Mouse (Mus musculus): ENCODE results near the gene Med15.

Gene Med15

GRCm38 (mm10) chr16:17647566-17648340 lies 84.9 kb downstream of the Med15 start:
- no peak for DNase-seq (ENCODE audit: low read depth)

DNA sequence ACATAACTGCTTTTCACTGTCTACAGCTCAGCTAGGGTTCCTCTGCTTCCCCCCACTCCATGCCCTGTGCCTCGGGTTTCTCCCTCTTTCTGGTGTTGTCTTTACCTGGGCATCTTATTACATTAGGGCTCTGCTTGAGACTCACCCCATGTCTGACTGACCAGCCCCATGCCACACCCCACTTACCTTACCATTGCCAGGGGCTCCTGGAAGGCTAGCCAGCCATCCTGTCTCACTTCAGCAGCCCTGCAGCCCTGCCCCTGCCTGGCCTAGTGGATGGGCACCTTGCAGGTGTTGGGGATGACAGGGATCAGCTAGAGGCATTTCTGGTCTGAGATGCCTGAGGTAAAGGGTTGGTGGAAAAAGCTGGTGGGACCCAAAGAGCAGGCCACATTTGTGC lies 85.5 kb downstream of the Med15 start:
- no peak for DNase-seq (ENCODE audit: low read depth)

DNA sequence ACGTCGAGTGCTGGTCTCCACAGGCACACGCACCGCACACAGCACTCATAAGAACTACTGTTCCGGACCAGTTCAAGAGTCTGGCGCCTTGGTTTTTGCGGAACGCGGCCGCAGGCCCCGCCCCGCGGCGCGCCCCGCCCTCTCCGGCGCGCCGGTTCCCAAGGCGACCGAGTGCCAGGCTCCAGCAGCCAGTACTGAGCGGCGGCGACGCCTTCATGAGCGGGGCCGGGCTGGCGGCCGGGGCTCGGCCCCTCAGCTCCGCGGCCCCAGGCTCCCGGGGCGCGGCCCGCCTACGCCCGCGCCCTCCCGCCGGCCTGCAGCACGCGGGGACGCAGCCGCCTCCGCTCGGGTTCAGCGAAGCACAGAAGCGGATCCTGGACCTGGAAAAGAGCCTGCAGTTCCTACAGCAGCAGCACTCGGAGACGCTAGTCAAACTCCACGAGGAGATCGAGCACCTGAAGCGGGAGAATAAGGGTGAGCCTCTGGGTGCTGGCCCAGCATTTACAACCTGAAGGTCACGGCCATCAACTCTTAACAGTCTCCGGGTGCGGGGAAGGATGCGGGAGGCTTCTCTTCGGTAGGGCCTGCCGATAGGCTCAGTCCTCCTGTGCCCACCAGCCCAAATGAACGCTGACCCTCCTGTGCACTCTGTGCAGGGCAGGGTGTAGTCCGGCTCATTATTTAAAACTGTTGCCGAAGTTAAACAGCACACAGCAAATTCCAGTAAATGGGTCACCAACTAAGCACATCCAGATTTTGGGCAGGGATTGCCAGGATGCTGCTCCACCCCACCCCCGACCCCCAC lies 86.2 kb downstream of the Med15 start, which contains the start of gene Ccdc74a:
Gene Ccdc74a, plus strand, starts transcription at position 161 of the 805 bp plus-strand sequence.
- DNase-seq (ENCODE audit: low read depth) = peak; percentile 86

DNA sequence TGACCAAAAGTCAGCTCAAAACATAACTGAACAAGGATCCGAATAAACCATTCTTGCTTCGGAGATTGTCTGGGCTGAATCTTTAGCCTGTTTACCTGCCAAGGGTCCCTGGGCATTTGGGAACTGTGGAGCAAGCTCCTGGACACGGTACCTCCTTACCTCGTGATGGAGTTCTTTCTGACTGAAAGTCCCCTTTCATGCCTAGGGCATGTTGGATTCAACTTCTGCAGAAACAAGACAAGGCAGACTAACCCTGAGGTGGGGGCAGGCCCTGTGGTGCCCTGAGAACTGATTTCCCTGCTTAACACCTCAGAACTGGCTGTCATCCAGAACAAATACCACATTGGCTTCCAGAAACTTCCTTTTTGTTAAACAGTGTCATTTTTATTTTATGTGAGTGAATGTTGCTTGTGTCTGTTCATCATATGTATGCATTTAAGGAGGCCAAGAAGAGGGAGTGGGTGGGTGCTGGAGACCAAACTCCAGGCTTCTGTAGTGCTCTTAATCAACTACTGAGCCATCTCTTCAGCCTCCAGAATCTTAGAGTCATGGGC lies 89.2 kb downstream of the Med15 start:
- no peak for DNase-seq (ENCODE audit: low read depth)

- DNase-seq (ENCODE audit: low read depth) = no peak
These were observed 90.4 kb downstream of the Med15 start for GRCm38 (mm10) chr16:17642311-17642710.

GRCm38 (mm10) chr16:17641301-17641700 lies 91.4 kb downstream of the Med15 start:
- DNase-seq (ENCODE audit: low read depth) = no peak

- DNase-seq (ENCODE audit: low read depth) = no peak
These were observed 92.0 kb downstream of the Med15 start for GRCm38 (mm10) chr16:17640706-17641105.

- DNase-seq (ENCODE audit: low read depth) = no peak
These were observed 92.7 kb downstream of the Med15 start for GRCm38 (mm10) chr16:17639951-17640350.

DNA sequence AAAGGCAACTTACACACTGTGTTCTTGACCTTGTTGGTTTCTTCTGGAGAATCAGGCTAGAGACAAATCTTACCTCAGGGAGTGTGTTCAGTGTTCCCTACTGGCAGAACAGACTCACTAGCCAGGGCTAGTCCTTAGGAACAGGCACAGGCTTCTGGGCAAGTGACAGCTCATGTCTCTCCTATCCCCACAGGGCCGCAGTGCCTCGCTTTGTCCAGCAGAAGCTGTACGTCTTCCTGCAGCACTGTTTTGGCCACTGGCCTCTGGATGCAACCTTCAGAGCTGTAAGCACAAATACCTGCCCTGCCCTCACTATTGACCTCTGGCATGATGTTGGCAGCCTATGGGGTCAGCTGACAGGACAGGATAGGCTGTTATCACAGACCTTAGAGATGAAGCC lies 93.6 kb downstream of the Med15 start:
- DNase-seq (ENCODE audit: low read depth) = no peak

GRCm38 (mm10) chr16:17638036-17638628 lies 94.6 kb downstream of the Med15 start:
- no peak for DNase-seq (ENCODE audit: low read depth)

- no peak for DNase-seq (ENCODE audit: low read depth)
These were observed 95.1 kb downstream of the Med15 start for GRCm38 (mm10) chr16:17637610-17638009.

GRCm38 (mm10) chr16:17636904-17637303 lies 95.8 kb downstream of the Med15 start:
- no peak for DNase-seq (ENCODE audit: low read depth)

- no peak for DNase-seq (ENCODE audit: low read depth)
These were observed 99.1 kb downstream of the Med15 start for GRCm38 (mm10) chr16:17633481-17634181.

- DNase-seq (ENCODE audit: low read depth) = no peak
These were observed 100.1 kb downstream of the Med15 start for GRCm38 (mm10) chr16:17632580-17632979.

DNA sequence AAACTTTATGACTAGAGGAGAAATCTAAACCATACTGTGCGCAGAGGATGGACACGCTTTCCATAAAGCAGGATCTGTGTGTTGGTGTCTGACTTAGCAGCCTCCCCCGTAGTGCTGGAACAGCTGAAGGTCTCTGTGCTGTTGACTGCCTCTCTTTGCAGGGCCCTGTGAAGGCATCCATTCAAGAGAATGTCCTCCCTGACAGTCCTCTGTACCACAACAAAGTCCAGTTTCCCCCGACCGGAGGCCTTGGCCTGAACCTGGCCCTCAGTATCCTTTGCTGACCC lies 106.5 kb downstream of the Med15 start:
- DNase-seq (ENCODE audit: low read depth) = no peak

DNA sequence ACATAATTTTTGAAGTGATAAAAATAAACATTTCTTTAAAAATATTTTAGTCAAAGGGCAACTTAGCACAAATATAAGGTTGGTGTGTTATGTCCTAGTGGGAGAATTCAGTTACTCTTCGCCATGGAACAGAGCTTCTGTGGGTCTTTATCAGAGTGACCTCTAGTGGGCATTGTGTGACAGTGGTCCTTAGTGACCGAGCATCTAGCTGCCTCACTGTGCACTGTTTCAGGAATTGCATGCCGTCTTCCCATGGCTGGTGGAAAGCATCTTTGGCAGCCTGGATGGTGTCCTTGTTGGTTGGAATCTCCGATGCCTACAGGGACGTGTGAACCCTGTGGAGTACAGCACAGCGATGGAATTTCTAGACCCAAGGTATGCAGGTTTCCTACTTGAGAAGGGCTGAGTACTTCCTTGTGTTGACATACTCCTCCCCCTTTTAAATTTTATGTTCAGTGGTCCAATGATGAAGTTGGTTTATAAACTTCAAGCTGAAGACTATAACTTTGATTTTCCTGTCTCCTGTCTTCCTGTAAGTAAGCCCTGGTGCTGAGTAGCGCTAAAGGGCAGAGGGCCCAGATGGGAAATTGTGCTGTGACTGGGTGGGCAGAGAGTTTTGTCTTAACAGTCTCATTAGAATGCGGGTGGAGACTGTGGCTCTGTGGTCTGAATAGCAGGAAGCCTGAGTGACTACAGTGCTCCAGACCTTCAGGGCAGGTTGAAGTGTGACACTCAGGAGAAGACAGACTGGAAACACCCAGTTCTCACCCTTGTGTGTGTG lies 107.0 kb downstream of the Med15 start:
- DNase-seq (ENCODE audit: low read depth) = peak; percentile 35

GRCm38 (mm10) chr16:17621936-17622335 lies 110.8 kb downstream of the Med15 start:
- no peak for DNase-seq (ENCODE audit: low read depth)

GRCm38 (mm10) chr16:17619198-17620105 lies 113.2 kb downstream of the Med15 start, which contains the start of gene Smpd4:
Smpd4 (plus strand) TSS chr16:17619354.
- DNase-seq (ENCODE audit: low read depth) = peak; percentile 94

DNA sequence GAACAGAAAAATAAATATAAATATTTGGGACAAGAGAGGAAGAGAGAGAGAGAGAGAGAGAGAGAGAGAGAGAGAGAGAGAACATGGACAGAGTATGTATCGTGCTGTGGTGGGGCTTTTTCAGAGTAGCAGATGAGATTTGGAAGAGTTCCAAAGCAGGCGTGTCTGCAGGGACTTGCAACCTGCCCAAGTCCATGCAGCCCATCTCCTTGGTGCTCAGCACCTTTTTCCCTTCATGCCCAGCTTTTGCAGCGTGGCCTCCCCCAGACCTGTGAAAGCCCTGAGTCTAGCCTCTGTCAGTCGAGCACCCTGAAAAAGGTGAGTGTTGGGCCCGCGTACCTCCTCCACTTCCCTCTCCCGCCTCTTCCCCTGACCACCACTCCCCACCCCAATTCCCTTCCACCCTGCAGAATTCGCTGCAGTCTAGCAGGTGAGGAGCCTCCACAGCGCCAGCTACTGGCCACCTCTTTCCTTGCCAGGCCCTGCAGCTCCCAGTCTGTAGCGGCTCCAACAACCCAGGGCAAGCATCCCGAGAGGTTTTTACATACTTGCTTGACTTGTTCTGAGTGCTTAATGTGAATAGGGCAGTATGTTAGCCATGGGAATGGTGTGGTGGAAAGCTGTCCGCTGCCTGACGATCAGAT lies 114.6 kb downstream of the Med15 start:
- peak; percentile 73 for DNase-seq (ENCODE audit: low read depth)

DNA sequence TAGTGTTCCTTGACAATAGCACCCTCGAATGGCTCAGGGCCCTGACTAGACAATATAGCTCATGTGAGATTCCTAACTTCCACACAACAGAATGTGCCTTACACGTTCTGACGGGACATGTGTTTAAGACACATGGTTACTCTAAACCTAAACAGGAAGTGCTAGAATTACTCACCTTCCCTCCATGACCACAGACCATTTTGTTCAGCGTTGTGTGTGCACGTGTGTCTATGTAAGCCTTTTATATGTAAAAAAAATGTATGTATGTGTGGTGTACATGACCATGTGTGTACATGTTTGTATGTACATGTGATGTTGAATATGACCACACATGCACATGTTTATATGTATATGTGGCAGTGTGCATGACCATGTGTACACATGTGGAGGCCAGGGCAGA lies 116.5 kb downstream of the Med15 start:
- peak; percentile 27 for DNase-seq (ENCODE audit: low read depth)
